Mouse (Mus musculus) erythroblast, embryonic 14.5 days (primary cell): ENCODE results near the gene Kif5a. TPM values are rescaled to one million over a fixed set of nuclear protein-coding genes. Genes with fewer than 3 reads are reported as not detected.

ENCODE experiments used
- H3K27me3 ChIP-seq: 2 replicates; pipeline ENCODE4 v1.6.1; 2012; ENCODE audit warnings: inconsistent platforms; ENCODE audit not compliant: control insufficient read depth
- H3K36me3 ChIP-seq: 2 replicates; pipeline ENCODE4 v1.6.1; 2012; ENCODE audit warnings: mild to moderate bottlenecking, inconsistent platforms; ENCODE audit not compliant: control insufficient read depth
- H3K4me1 ChIP-seq: 2 replicates; pipeline ENCODE4 v1.6.1; 2012; ENCODE audit warnings: inconsistent platforms; ENCODE audit not compliant: control insufficient read depth
- H3K4me3 ChIP-seq: replicated peaks from 2 replicates; pipeline ENCODE3; 2012; ENCODE audit warnings: moderate library complexity, mild to moderate bottlenecking, inconsistent platforms
- H3K9me3 ChIP-seq: 2 replicates; pipeline ENCODE4 v1.6.1; 2012; ENCODE audit warnings: low read length, inconsistent platforms, mixed read lengths; ENCODE audit not compliant: control insufficient read depth
- GATA1 ChIP-seq: IDR thresholded peaks from 2 replicates; pipeline ENCODE4 v1.6.1; 2012; ENCODE audit warnings: low read length, inconsistent platforms, mixed read lengths
- TAL1 ChIP-seq: IDR thresholded peaks from 3 replicates; pipeline ENCODE4 v1.6.1; 2012; ENCODE audit warnings: low read length, inconsistent platforms, mixed read lengths
- polyA plus RNA-seq: library from polyadenylated mRNA; stranded (reverse); fragments of >175 nt; gene quantifications from 2 replicates; pipeline ENCODE4 v1.2.3, GENCODE M21; 2012

The Kif5a gene
- polyA plus RNA-seq, 1 experiment, result 0.03 TPM

GRCm38 (mm10) chr10:127186451-127186850 is 76.7 kb downstream of the Kif5a start:
- H3K27me3 ChIP-seq, result peaks cover 5% of the 10 kb centered on the region; the same call in 1 of the 2 replicates
- TF ChIP-seq TAL1 (no peak), GATA1 (no peak)
- no peak overlapping the region for H3K4me3 ChIP-seq
- H3K36me3 ChIP-seq, result peaks cover 9% of the 10 kb centered on the region
- peaks cover 6% of the 10 kb centered on the region; the same call in 1 of the 2 replicates for H3K9me3 ChIP-seq
- peaks cover 51% of the 10 kb centered on the region for H3K4me1 ChIP-seq

GRCm38 (mm10) chr10:127185506-127185905 is 77.6 kb downstream of the Kif5a start:
- peaks cover 3% of the 10 kb centered on the region for H3K36me3 ChIP-seq
- TF ChIP-seq TAL1, result no peak
- no peak for TF ChIP-seq GATA1
- peaks cover 14% of the 10 kb centered on the region for H3K27me3 ChIP-seq
- H3K4me3 ChIP-seq, result no peak overlapping the region
- H3K4me1 ChIP-seq, result peaks cover 48% of the 10 kb centered on the region
- H3K9me3 ChIP-seq, result peaks cover 6% of the 10 kb centered on the region; the same call in 1 of the 2 replicates

DNA sequence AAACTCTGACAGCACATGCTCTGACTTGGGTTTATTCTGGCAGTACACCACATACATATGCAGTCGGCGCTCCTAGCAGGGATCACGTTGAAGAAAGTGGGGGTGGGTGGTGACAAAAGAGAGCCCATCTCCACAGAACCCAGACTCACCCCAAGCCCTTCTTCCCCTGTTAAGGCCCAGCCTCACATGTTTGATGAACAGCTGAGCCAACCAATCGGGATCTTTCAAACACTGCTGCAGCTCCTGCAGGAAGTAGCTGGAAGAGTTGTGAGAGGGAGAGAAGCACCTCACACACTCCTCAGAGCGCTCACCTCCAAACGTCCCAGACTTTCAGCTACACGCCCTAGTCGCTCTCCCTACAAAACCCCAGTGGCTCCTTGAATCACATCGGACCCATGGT is 78.0 kb downstream of the Kif5a start:
- Histone ChIP-seq H3K4me1 (peaks cover 48% of the 10 kb centered on the region), H3K36me3 (peaks cover 3% of the 10 kb centered on the region; the same call in 1 of the 2 replicates), H3K9me3 (peaks cover 6% of the 10 kb centered on the region; the same call in 1 of the 2 replicates), H3K4me3 (no peak overlapping the region), H3K27me3 (peaks cover 18% of the 10 kb centered on the region)
- TF ChIP-seq GATA1 (no peak), TAL1 (no peak)

- Histone ChIP-seq H3K27me3 (peaks cover 32% of the 10 kb centered on the region), H3K36me3 (peaks cover 3% of the 10 kb centered on the region; the same call in 1 of the 2 replicates), H3K4me1 (peaks cover 43% of the 10 kb centered on the region), H3K4me3 (no peak overlapping the region), H3K9me3 (peaks cover 6% of the 10 kb centered on the region; the same call in 1 of the 2 replicates)
- TF ChIP-seq GATA1, result no peak
- no peak for TF ChIP-seq TAL1
Measured at GRCm38 (mm10) chr10:127183759-127184158, 79.4 kb downstream of the Kif5a start.

- TF ChIP-seq TAL1 (no peak), GATA1 (no peak)
- Histone ChIP-seq H3K27me3 (peaks cover 43% of the 10 kb centered on the region), H3K9me3 (peaks cover 10% of the 10 kb centered on the region; the same call in 1 of the 2 replicates), H3K4me1 (peaks cover 43% of the 10 kb centered on the region), H3K36me3 (peaks cover 3% of the 10 kb centered on the region; the same call in 1 of the 2 replicates), H3K4me3 (no peak overlapping the region)
Measured at GRCm38 (mm10) chr10:127182624-127183023, 80.5 kb downstream of the Kif5a start.

- Histone ChIP-seq H3K4me3 (no peak overlapping the region), H3K27me3 (peaks cover 54% of the 10 kb centered on the region), H3K36me3 (no peaks in the 10 kb centered on the region; the same call in 1 of the 2 replicates), H3K4me1 (peaks cover 53% of the 10 kb centered on the region), H3K9me3 (peaks cover 4% of the 10 kb centered on the region; the same call in 1 of the 2 replicates)
- no peak for TF ChIP-seq GATA1
- no peak for TF ChIP-seq TAL1
Measured at GRCm38 (mm10) chr10:127181566-127181965, 81.6 kb downstream of the Kif5a start.

DNA sequence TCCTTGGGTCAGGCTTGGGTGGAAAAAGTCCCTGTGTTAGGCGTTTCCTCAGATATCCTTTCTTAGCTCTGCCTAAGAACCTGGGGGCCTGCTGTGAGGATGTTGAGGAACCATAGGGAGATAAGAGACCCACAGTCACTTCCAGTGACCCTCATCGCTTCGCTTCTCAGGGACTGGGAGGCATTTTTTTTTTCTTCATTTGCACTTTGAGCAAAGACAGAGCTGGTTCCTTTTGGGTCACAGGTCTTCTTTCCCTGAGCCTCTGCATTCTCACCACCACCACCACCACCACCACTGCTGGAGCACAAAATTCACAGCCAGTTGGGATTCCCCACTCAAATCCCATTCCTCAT is 82.5 kb downstream of the Kif5a start:
- peaks cover 3% of the 10 kb centered on the region; the same call in 1 of the 2 replicates for H3K9me3 ChIP-seq
- H3K27me3 ChIP-seq, result peaks cover 62% of the 10 kb centered on the region
- TF ChIP-seq TAL1 (no peak), GATA1 (no peak)
- no peak overlapping the region for H3K4me3 ChIP-seq
- no peaks in the 10 kb centered on the region for H3K36me3 ChIP-seq
- peaks cover 53% of the 10 kb centered on the region for H3K4me1 ChIP-seq

- no peak for TF ChIP-seq GATA1
- TF ChIP-seq TAL1, result no peak
- Histone ChIP-seq H3K9me3 (peaks cover 3% of the 10 kb centered on the region; the same call in 1 of the 2 replicates), H3K27me3 (peaks cover 63% of the 10 kb centered on the region), H3K36me3 (no peaks in the 10 kb centered on the region), H3K4me1 (peaks cover 53% of the 10 kb centered on the region), H3K4me3 (no peak within 1 kb of the TSS)
Measured at GRCm38 (mm10) chr10:127179871-127180694, 83.1 kb downstream of the Kif5a start, which contains the start of gene Slc26a10. Gene Slc26a10 (minus strand): TSS chr10:127180645.

DNA sequence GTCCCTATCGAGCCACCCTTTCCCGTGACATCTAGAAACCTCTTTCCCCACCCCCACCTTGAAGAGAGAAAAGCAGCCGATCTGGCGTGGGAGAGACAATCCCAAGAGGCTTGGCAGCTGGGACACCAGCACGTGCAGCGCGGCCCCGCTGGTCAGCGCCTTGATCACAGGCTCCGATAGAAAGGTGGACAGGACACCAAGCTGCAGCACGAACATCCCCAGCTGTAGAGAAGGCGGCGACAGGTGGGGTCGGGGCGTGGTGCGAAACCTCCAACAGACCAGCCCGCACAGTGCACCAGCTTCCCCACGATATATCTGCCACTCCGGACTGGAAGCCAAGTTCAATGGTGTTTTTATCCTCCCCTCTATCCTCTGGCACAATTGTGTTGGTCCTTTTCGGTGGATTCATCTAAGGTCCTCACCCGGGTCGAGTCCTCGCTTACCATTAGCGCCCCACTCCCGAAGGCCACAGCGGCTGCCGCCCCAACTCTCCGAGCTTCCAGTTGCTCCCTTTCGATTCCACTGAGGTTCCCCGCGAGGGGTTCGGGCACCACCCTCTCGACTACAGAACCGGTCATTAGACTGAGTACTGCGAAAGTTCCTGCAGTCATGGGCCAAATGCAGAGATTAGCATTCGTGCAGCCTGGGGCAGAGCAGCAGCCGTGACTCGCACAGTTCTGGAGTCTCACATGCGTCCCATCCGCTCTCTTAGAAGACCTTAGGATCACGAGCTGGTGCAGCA is 84.7 kb downstream of the Kif5a start:
- Histone ChIP-seq H3K27me3 (peaks cover 70% of the 10 kb centered on the region), H3K4me3 (peak overlapping the region; percentile 38), H3K36me3 (no peaks in the 10 kb centered on the region), H3K4me1 (peaks cover 42% of the 10 kb centered on the region), H3K9me3 (peaks cover 3% of the 10 kb centered on the region; the same call in 1 of the 2 replicates)
- TF ChIP-seq TAL1 (no peak), GATA1 (no peak)
